Mouse (Mus musculus) heart, postnatal 36 days (tissue): ENCODE results near the gene Ptprs. TPM values are rescaled to one million over a fixed set of nuclear protein-coding genes. Genes with fewer than 3 reads are reported as not detected.
"Not testable (repeated sequence)": the region's sequence is repeated elsewhere in the genome, so short reads cannot be mapped to it uniquely, and the experiment has no call there.

Experiments used
- DNase-seq, 2 experiments: peaks; one replicate each; pipeline ENCODE4 v3.0.0; 2021 to 2022
- intact Hi-C: fragments of 180-260 bp; cut with DNase I; formaldehyde crosslinking; loops from one replicate; pipeline ENCODE4 v1.15.1; 2025
- total RNA-seq, 2 experiments: library from RNA; stranded (reverse); gene quantifications; 2 replicates each; pipeline ENCODE4 v1.2.3; 2021

Gene Ptprs
- total RNA-seq, result 10 to 100 TPM; 45.8 to 47.7 TPM

DNA sequence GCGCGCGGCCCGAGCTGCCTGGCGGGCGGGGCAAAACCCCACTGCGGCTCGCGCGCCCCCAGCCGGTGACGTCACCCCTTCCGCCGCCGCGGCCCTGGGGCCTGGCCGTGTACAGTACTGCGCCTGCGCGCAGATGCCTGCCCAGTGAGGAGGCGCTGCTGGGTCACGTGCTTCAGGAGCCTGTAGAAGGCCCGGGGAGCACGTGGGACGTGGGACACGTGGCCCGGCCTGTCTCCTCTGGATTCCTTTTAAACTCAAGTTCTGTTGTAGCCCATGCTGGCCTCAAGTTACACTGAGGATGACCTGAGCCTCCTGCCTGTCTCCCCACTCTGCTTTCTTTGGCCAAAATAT, at the start of gene Ptprs:
Gene Ptprs, minus strand, starts transcription at position 82 of the 351 bp plus-strand sequence.
- intact Hi-C loops, result no loop called here
- DNase-seq, result peak; percentile 87 to 93

- intact Hi-C loops, result no loop called here
Measured at GRCm38 (mm10) chr17:56524943-56525342, 48.7 kb upstream of the Ptprs start.

GRCm38 (mm10) chr17:56522744-56523143, 46.5 kb upstream of the Ptprs start:
- DNase-seq, result no peak
- intact Hi-C loops, result no loop called here

More at GRCm38 (mm10) chr17:56524943-56525342, 48.7 kb upstream of the Ptprs start:
- DNase-seq, result no peak

- DNase-seq, result no peak
- intact Hi-C loops, result no loop called here
Measured at GRCm38 (mm10) chr17:56515690-56516410, 39.6 kb upstream of the Ptprs start.

DNA sequence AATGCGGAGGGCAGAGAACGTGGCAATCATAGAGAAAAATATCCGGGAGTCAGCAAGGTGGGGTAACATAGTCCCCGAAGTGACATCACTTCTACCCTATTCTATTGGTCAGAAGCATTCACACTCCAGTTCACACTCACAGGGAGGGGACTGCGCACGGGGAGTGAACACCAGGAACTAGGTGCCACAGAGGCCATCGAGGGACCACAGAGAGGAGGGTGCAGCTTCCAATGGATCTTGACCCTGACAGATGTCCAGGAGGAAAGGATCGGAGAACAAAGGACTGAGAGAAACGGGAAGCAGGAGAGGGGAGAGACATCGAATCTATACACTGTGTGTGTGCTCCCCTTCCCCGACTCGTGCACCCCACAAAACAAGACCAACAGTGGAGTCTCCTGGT, 38.6 kb upstream of the Ptprs start:
- intact Hi-C loops, result no loop called here
- no peak for DNase-seq

GRCm38 (mm10) chr17:56514330-56514729, 38.0 kb upstream of the Ptprs start:
- DNase-seq, result no peak
- intact Hi-C loops, result no loop called here

DNA sequence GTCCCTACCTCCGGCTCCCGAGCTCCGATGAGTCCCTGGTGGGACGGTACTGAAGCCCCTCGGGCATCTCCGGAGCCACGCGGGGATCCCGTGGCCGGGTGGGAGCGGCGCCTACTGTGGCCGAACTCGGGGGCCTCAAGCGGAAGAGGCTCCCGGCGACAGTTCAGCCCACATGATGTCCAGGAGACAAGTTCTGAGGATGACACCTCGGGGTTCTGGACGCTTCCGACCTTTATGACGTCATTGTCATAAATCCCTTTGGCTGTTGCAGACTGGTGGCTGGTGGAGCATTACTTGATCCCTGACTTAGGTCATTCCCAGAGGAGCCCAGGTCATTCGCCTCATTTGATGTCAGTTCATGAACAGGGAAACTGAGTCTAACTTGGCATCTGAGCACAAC, 36.0 kb upstream of the Ptprs start, which contains the start of gene Znrf4:
Gene Znrf4, minus strand, starts transcription at position 122 of the 400 bp plus-strand sequence.
- intact Hi-C loops, result no loop called here
- no peak for DNase-seq

- DNase-seq, result no peak
- intact Hi-C loops, result no loop called here
Measured at GRCm38 (mm10) chr17:56511707-56512090, 35.4 kb upstream of the Ptprs start.

DNA sequence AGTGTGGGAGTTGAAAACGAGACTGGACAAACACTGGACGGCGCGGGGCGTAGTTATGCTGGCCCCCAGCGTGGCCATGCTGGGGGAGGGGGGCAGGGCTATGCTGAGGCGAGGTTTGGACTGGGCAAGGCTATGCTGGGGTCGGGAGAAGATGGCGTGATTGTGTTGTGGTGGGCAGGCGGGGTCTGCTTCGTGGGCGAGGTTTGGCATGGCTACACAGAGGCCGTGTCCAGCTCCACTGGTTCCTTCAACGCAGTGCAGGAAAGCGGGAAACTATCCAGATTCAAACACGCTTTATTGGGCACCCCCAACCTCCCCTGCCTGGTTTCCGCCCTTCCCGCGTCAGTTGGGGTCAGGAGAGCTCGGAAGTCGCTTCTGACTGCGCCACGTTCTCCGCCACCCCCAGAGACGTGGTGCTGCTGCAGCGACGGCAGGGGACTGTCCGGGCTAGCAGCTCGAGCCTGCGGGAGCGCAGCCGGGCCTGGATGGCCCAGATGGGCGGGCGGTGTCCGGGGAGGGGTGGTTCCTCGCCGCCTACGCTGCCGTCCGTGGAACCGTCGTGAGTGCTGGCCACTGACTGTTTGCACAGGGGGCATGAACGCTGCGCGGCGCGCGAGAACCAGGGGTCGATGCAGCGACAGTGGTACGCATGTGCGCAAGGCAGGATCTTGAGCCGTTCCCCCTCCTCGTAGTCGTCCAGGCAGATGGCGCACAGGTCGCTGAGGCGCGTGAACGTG, 34.9 kb upstream of the Ptprs start:
- DNase-seq, result no peak

DNA sequence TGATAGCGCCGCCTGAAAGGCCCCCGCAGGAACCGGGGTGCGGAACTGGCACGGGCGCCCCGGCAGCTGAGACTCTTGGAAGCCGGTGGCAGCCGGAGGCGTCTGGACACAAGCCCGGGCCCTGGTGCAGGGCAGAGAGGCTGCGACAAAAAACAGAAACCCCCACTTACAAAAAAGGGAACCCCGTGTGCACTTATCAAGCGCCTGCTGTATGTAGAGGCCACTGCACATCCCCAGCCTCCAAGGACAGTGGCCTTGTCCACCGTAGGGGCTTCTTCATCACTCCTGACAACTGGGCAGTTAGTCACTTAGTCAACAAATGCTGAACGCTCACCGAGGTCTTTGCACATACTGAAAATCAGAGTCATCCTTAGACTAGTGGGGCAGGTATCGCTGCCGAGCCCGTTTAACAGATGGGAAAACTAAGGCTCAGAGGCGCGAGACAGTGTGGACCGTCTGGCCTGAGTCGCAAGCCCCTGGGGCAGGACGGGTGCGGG, 34.2 kb upstream of the Ptprs start:
- intact Hi-C loops, result no loop called here
- no peak for DNase-seq

More for the DNA sequence above, 34.9 kb upstream of the Ptprs start:
- intact Hi-C loops, result no loop called here

DNA sequence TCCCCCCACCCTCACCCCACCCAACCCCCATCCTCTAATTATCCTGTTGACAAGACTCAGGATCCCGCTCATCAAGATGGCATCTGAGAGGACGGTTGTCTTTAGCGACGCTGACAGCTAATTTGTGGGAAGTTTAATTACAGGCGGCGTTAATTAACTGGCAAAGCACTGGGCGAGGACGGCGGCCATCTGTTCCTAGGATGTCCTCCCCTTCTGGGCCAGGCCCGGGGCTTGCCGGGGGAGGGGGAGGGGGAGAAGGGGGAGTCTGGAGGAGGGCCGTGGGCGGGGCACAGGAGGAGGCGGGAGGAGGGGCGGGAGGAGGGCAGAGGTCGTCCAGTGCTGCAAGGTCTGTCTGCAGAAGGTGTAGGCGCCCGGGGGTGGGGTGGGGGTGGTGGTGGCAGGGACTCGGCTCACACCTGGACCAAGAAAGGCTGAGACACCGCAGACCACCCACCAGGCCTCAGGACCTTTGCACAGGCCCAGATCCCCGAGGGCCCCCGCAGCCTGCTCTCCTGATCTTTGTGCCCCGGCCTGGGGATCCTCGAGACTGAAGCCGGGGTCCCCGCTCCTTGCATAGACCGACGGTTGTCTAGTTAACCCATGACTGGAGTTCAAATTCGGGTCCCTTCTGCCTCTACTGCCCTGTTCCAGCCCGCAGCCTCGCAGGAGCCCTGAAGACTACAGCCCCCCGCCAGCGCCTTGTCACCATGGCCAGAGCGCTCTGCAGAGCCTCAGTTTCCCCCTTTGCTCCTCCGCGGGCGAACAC, 33.6 kb upstream of the Ptprs start:
- no peak for DNase-seq
- intact Hi-C loops, result no loop called here

GRCm38 (mm10) chr17:56509021-56509640, 32.8 kb upstream of the Ptprs start:
- DNase-seq, result no peak
- intact Hi-C loops, result no loop called here

GRCm38 (mm10) chr17:56507161-56508068, 31.1 kb upstream of the Ptprs start:
- peak; percentile 88 to 92 for DNase-seq
- intact Hi-C loops, result no loop called here

DNA sequence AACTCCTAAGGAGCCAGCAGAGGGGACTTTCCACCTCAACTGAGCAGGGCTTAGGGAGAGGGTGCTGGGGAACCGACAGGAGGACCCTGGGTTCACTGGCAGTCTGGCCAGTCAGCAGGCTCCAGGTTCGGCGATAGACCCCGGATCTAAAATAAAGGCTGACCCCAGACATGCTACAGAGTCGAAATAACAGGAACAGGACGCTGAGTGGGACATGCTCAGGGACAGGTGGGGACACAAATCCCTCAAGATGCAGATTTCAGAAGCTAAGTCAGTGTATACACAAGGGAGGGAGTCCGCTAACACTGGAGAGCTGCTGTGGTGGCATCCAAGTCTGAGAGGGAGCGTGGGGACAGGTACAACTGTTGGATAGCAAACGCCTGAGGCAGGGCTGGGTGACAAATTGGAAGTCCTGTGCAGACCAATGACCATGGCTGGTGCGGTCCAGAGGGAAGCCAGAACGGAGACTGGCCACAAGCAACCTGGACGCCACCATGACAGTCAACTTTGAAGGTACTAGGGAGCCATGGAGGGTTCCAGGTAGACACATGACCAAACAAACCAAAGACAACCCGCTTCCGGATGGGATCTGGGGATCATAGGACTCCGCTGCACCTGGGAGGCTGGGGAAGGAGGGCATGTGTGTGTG, 30.3 kb upstream of the Ptprs start:
- no peak for DNase-seq
- intact Hi-C loops, result no loop called here

GRCm38 (mm10) chr17:56505401-56505800, 29.1 kb upstream of the Ptprs start:
- intact Hi-C loops, result no loop called here
- no peak for DNase-seq

GRCm38 (mm10) chr17:56502526-56502925, 26.2 kb upstream of the Ptprs start:
- peak; percentile 28 to 46 for DNase-seq
- intact Hi-C loops, result no loop called here

DNA sequence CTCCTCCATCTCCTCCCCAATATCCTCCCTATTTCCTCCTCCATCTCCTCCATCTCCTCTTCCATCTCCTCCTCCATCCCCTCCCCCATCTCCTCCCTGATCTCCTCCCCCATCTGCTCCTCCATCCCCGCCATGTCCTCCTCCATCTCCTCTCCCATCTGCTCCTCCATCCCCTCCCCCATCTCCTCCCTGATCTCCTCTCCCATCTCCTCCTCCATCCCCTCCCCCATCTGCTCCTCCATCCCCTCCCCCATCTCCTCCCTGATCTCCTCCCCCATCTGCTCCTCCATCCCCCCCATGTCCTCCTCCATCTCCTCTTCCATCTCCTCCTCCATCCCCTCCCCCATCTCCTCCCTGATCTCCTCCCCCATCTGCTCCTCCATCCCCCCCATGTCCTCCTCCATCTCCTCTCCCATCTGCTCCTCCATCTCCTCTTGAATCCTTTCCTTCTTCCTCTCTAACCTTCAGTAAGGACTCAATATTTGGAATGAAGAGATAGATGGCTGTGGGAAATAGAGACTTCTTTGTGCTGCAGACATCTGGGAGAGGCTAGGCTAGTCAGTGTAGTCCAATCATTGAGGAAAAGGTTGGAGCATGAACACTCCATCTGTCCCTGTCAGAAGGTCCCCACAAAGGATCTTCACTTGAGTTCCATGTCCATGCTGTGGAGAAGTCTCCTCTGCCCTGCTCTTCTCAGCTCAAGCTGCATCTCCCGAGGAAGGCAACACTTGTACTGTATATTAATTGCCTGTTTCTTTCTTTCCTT, 25.5 kb upstream of the Ptprs start:
- intact Hi-C loops, result loop anchor here (1.0 kb wide), 1 partner anchor 21 kb away; no protein-coding TSS in a partner anchor

DNA sequence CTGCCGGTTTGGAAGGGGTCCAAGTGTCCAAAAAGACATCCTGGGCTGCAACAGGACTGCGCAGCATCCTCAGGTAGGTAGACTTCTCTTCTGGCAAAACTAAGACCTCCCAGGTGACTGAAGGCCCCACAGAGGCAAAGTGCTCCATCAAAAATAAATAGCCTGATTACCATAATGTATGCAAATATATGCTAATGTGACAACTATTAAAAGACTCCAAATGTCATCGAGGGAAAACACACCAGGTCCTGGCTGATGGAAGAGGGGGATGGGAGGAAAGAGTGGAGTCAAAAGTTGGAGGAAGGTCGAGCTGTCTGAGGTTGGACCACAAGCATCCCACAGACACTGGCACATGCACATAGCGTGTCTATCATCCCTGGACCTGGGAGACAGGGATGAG, 22.9 kb upstream of the Ptprs start:
- DNase-seq, result no peak
- intact Hi-C loops, result no loop called here

More for the DNA sequence above, 25.5 kb upstream of the Ptprs start:
- not testable (repeated sequence) for DNase-seq
